Mouse (Mus musculus) hindbrain, embryonic 12.5 days (tissue): ENCODE results near the gene Tspear. TPM values are rescaled to one million over a fixed set of nuclear protein-coding genes. Genes with fewer than 3 reads are reported as not detected.
"Not testable (repeated sequence)": the region's sequence is repeated elsewhere in the genome, so short reads cannot be mapped to it uniquely, and the experiment has no call there.

Source experiments
- ATAC-seq: fragments of 200-750 bp; cut with Nextera tagmentation; 2 replicates; pipeline ENCODE4 v1.8.0; 2017; ENCODE audit warnings: moderate TSS enrichment; ENCODE audit not compliant: low FRiP score
- H3K27ac ChIP-seq: fragments of 300-500 bp; sonication (generic); 2 replicates; pipeline ENCODE4 v1.5.1; 2016; ENCODE audit warnings: mild to moderate bottlenecking
- H3K27me3 ChIP-seq: fragments of 300-500 bp; sonication (generic); 2 replicates; pipeline ENCODE4 v1.6.1; 2016; ENCODE audit warnings: mild to moderate bottlenecking
- H3K36me3 ChIP-seq: fragments of 300-500 bp; sonication (generic); 2 replicates; pipeline ENCODE4 v1.6.1; 2016; ENCODE audit warnings: mild to moderate bottlenecking
- H3K4me1 ChIP-seq: fragments of 300-500 bp; sonication (generic); 2 replicates; pipeline ENCODE4 v1.6.1; 2016
- H3K4me2 ChIP-seq: fragments of 300-500 bp; sonication (generic); replicated peaks from 2 replicates; pipeline ENCODE4 v1.6.1; 2016; ENCODE audit warnings: mild to moderate bottlenecking
- H3K4me3 ChIP-seq: fragments of 300-500 bp; sonication (generic); 2 replicates; pipeline ENCODE4 v1.5.1; 2016; ENCODE audit warnings: mild to moderate bottlenecking
- H3K9ac ChIP-seq: fragments of 300-500 bp; sonication (generic); 2 replicates; pipeline ENCODE4 v1.6.1; 2016; ENCODE audit warnings: mild to moderate bottlenecking, moderate library complexity
- H3K9me3 ChIP-seq: fragments of 300-500 bp; sonication (generic); replicated peaks from 2 replicates; pipeline ENCODE4 v1.6.1; 2016; ENCODE audit warnings: mild to moderate bottlenecking
- WGBS: fragments of 180-500 bp; shearing (Covaris S2); methylation state at CpG from one replicate; pipeline ENCODE4 v1.1.7; 2016; 5-methylcytosine and 5-hydroxymethylcytosine counted together
- polyA plus RNA-seq: library from polyadenylated mRNA; unstranded; fragments of >200 nt; fragmentation: Nextera tagmentation; extraction: Ambion mirVana; gene quantifications from 2 replicates; pipeline ENCODE4 v1.2.1, GENCODE M21; 2016

Gene Tspear
- polyA plus RNA-seq, 1 experiment from 2014 or later: 1.2 TPM

GRCm38 (mm10) chr10:77720299-77720698 is 33.9 kb downstream of the Tspear start, which contains the start of gene Krtap12-1:
Gene Krtap12-1 (plus strand): TSS chr10:77720599.
- ATAC-seq, H3K4me2 ChIP-seq, H3K36me3 ChIP-seq, H3K4me3 ChIP-seq, H3K27me3 ChIP-seq, H3K9me3 ChIP-seq, H3K4me1 ChIP-seq, H3K27ac ChIP-seq, H3K9ac ChIP-seq: not testable (repeated sequence)
- WGBS: 82% methylated on average over 1 of the region's 1 CpGs

- no peak for ATAC-seq
- H3K4me1 ChIP-seq: no peaks in the 10 kb centered on the region
- no peak overlapping the region for H3K4me3 ChIP-seq
- WGBS: 75% methylated on average over 8 of the region's 8 CpGs
- H3K27ac ChIP-seq: no peak overlapping the region
- no peaks in the 10 kb centered on the region for H3K27me3 ChIP-seq
- H3K36me3 ChIP-seq: no peaks in the 10 kb centered on the region
- no peaks in the 10 kb centered on the region for H3K9me3 ChIP-seq
- H3K9ac ChIP-seq: no peak overlapping the region
- H3K4me2 ChIP-seq: no peak overlapping the region
Measured at GRCm38 (mm10) chr10:77724855-77725254, 38.5 kb downstream of the Tspear start.

GRCm38 (mm10) chr10:77726186-77726585 is 39.8 kb downstream of the Tspear start, which contains the start of gene Gm10100:
Gene Gm10100 (plus strand): TSS chr10:77726486.
- Histone ChIP-seq H3K4me2 (no peak within 1 kb of the TSS), H3K27ac (no peak within 1 kb of the TSS), H3K4me1 (no peaks in the 10 kb centered on the region), H3K4me3 (no peak within 1 kb of the TSS), H3K36me3 (no peaks in the 10 kb centered on the region), H3K27me3 (no peaks in the 10 kb centered on the region), H3K9ac (no peak within 1 kb of the TSS), H3K9me3 (no peaks in the 10 kb centered on the region)
- no peak for ATAC-seq
- WGBS: 38% methylated on average over 3 of the region's 3 CpGs

DNA sequence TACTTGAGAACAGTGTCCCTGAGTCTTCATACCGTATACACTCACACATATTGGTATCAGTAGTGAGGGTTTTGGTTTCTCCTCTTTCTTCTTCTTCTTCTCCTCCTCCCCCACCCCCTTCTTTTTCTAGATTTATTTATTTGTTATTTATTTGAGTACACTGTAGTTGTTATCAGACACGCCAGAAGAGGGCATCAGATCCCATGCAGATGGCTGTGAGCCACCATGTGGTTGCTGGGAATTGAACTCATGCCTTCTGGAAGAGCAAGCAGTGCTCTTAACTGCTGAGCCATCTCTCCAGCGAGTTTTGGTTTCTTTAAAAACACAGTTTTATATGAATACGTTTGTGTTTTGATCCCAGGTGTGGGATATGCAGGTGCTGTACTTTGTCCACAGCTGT is 41.9 kb downstream of the Tspear start:
- Histone ChIP-seq H3K4me2 (no peak overlapping the region), H3K9ac (no peak overlapping the region), H3K9me3 (no peaks in the 10 kb centered on the region), H3K4me3 (no peak overlapping the region), H3K27ac (no peak overlapping the region), H3K4me1 (no peaks in the 10 kb centered on the region), H3K27me3 (no peaks in the 10 kb centered on the region), H3K36me3 (no peaks in the 10 kb centered on the region)
- no peak for ATAC-seq
- 60% methylated on average over 4 of the region's 4 CpGs for WGBS

DNA sequence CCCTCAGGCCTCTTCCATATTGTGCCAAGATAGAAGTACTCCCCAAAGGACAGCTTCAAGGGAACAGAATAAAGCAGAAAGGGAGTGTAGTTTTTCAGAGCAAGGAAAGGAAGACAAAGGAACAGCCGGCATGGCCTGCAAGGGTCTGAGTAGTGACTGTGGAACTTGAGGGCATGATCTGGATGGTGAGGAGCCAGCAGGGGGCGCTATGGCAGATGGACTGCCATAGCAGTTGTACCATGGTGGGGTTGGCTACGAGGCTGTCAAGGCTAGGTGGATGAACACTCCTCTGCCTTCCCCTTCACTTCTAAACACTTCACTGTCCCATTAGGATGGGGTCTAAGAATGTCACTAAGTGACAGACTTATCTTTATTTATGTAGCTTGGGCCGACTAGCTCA is 42.9 kb downstream of the Tspear start:
- Histone ChIP-seq H3K4me3 (no peak overlapping the region), H3K27ac (no peak overlapping the region), H3K9ac (no peak overlapping the region), H3K4me1 (no peaks in the 10 kb centered on the region), H3K4me2 (no peak overlapping the region), H3K9me3 (no peaks in the 10 kb centered on the region), H3K36me3 (no peaks in the 10 kb centered on the region), H3K27me3 (no peaks in the 10 kb centered on the region)
- no peak for ATAC-seq
- 52% methylated on average over 4 of the region's 4 CpGs for WGBS

DNA sequence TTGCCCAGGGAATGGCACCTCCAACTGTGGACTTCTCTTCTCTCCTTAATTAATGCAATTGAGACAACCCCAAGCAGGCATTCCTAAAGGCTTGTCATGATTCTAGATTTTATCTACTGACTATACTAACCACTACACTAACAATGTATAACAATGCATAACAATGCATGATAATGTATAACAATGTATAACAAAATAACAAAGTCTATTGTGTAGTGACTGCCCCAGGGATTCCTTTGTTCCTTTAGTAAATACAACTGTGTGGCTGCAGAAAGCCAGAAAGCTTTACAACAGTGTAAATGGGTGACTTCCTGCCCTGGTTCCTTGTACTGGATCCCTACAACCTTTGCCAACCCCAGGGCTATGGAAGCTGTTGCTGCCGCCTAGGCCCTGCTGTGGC is 49.6 kb downstream of the Tspear start:
- Histone ChIP-seq H3K27me3 (no peaks in the 10 kb centered on the region), H3K4me3 (no peak overlapping the region), H3K4me1 (peaks cover 2% of the 10 kb centered on the region; the same call in 1 of the 2 replicates), H3K9me3 (peaks cover 6% of the 10 kb centered on the region; the same call in 1 of the 2 replicates), H3K36me3 (no peaks in the 10 kb centered on the region), H3K9ac (no peak overlapping the region), H3K27ac (no peak overlapping the region), H3K4me2 (no peak overlapping the region)
- ATAC-seq: no peak
- 95% methylated on average over 1 of the region's 1 CpGs for WGBS

- Histone ChIP-seq H3K9me3 (peaks cover 6% of the 10 kb centered on the region; the same call in 1 of the 2 replicates), H3K27me3 (no peaks in the 10 kb centered on the region), H3K4me2 (no peak overlapping the region), H3K9ac (no peak overlapping the region), H3K27ac (no peak overlapping the region), H3K36me3 (no peaks in the 10 kb centered on the region), H3K4me3 (no peak overlapping the region), H3K4me1 (peaks cover 6% of the 10 kb centered on the region; the same call in 1 of the 2 replicates)
- no peak for ATAC-seq
- WGBS: 92% methylated on average over 4 of the region's 4 CpGs
Measured at GRCm38 (mm10) chr10:77738929-77739328, 52.6 kb downstream of the Tspear start.

DNA sequence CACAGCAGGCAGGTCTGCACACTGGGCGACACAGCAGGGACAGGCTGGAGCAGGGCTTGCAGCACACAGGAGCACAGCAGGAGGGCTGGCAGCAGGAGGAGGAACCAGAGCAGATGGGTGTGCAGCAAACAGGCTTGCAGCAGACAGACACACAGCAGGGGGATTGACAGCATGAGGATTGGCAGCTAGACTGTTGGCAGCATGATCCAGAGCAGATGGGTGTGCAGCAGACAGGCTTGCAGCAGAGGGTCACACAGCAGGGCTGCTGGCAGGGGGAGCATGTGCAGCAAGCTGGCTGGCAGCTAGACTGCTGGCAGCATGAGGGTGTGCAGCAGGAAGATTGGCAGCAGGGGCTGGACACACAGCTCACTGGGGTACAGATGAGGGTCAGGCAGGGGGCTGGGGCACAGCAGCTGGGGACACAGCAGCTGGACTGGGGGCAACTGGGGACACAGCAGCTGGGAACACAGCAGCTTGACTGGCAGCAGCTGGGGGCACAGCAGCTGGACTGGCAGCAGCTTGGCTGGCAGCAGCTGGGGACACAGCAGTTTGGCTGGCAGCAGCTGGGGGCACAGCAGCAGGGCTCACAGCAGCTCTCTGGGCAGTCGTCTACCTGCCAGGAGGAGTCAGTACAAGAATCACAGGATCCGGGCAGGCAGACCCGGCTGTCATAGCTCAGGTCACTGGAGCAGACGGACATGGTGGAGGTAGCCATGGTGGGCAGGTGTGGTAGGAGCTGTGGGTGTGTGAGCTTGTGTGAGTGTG is 55.7 kb downstream of the Tspear start, which contains the start of gene Gm18596:
TSS of gene Gm18596 (minus strand) at position 715 of the 765 bp plus-strand sequence.
- H3K4me2 ChIP-seq, H3K27ac ChIP-seq, H3K9ac ChIP-seq, H3K9me3 ChIP-seq, H3K27me3 ChIP-seq, ATAC-seq, H3K4me1 ChIP-seq, H3K4me3 ChIP-seq, H3K36me3 ChIP-seq: not testable (repeated sequence)
- WGBS: 35% methylated on average over 5 of the region's 5 CpGs

GRCm38 (mm10) chr10:77750686-77751085 is 64.3 kb downstream of the Tspear start:
- not testable (repeated sequence) for H3K9me3 ChIP-seq, H3K27ac ChIP-seq, H3K9ac ChIP-seq, H3K4me1 ChIP-seq, H3K4me3 ChIP-seq, H3K4me2 ChIP-seq, H3K27me3 ChIP-seq, H3K36me3 ChIP-seq, ATAC-seq
- 79% methylated on average over 1 of the region's 1 CpGs for WGBS

- H3K27me3 ChIP-seq, H3K9ac ChIP-seq, H3K4me2 ChIP-seq, H3K4me3 ChIP-seq, H3K36me3 ChIP-seq, H3K9me3 ChIP-seq, H3K27ac ChIP-seq, H3K4me1 ChIP-seq, ATAC-seq: not testable (repeated sequence)
- 63% methylated on average over 1 of the region's 1 CpGs for WGBS
Measured at GRCm38 (mm10) chr10:77751254-77751653, 64.9 kb downstream of the Tspear start, which contains the start of gene Gm9736. Gene Gm9736 (minus strand): TSS chr10:77751354.

DNA sequence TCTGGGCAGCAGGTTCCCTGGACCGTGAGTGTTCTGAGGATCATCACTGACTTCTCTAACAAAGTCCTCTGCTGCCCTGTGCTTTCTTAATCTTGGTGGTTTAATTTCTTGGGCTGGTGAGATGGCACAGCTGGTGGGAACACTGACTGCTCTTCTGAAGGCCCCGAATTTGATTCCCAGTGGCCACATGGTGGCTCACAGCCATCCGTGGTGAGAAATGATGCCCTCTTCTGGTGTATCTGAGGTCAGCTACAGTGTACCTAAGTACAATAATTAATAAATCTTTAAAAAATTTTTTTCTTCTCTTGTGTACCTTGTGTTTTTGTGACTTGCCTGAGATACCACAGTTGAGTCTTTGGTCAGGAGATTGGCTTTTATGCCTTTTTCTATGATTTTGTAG is 65.9 kb downstream of the Tspear start:
- not testable (repeated sequence) for H3K4me3 ChIP-seq, H3K9me3 ChIP-seq, H3K4me2 ChIP-seq, H3K36me3 ChIP-seq, H3K9ac ChIP-seq, H3K4me1 ChIP-seq, ATAC-seq, H3K27ac ChIP-seq, H3K27me3 ChIP-seq
- WGBS: 66% methylated on average over 3 of the region's 3 CpGs

DNA sequence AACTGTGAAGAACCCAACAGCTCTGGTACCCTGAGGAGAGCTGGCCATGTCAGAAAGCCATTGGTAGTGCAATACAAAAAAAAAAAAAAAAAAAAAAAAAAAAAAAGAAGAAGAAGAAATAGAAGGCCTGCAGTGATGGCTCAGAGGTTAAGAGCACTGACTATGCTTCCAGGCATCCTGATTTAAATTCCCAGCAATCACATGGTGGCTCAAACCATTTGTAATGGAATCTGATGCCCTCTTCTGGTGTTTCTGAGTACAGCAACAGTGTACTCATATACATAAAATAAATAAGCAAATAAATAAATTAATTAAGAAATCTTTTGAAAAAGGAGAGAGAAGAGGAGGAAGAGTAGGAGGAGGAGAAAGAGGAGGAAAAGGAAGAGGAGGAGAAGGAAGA is 67.1 kb downstream of the Tspear start:
- no peak overlapping the region for H3K4me2 ChIP-seq
- no peaks in the 10 kb centered on the region for H3K27me3 ChIP-seq
- no peak for ATAC-seq
- no peak overlapping the region for H3K27ac ChIP-seq
- H3K4me3 ChIP-seq: no peak overlapping the region
- no peak overlapping the region for H3K9ac ChIP-seq
- H3K4me1 ChIP-seq: no peaks in the 10 kb centered on the region
- no peaks in the 10 kb centered on the region for H3K36me3 ChIP-seq
- H3K9me3 ChIP-seq: no peaks in the 10 kb centered on the region

- H3K27me3 ChIP-seq, H3K4me3 ChIP-seq, H3K4me2 ChIP-seq, H3K4me1 ChIP-seq, H3K36me3 ChIP-seq, H3K9ac ChIP-seq, H3K9me3 ChIP-seq, H3K27ac ChIP-seq, ATAC-seq: not testable (repeated sequence)
- 67% methylated on average over 1 of the region's 1 CpGs for WGBS
Measured at GRCm38 (mm10) chr10:77759582-77759981, 73.2 kb downstream of the Tspear start, which contains the start of gene Gm3233. Gene Gm3233 (minus strand): TSS chr10:77759682.
